Comparison of ENCODE assay signal across 18 mouse cellular contexts in genomic region chr5:149932220-149932619, GRCm38 (mm10).
DNase-seq lines count a peak whose midpoint lies in the region; ATAC-seq lines count a peak whose summit lies in the region.
"Had no signal": no experiment of that assay in that cellular context is flagged by ENCODE, and none has a peak within 500 bp of the region (broad histone marks: within the 10 kb centered on the region; RNA-seq: fewer than 3 reads in every experiment).

No protein-coding gene starts in this region.

- no peaks in the 10 kb centered on the region for H3K9me3 ChIP-seq in hindbrain, embryonic 14.5 days (ENCODE audit: control insufficient read depth, low read length)
- no peaks in the 10 kb centered on the region for H3K9me3 ChIP-seq in midbrain, embryonic 16.5 days (replicated peaks; ENCODE audit: control insufficient read depth, low read length, poor library complexity, severe bottlenecking)
- H3K9me3 ChIP-seq: heart, embryonic 12.5 days; limb, embryonic 13.5 days had no signal

- no peak overlapping the region for H3K9ac ChIP-seq in hindbrain, embryonic 14.5 days
- H3K9ac ChIP-seq in midbrain, embryonic 16.5 days (ENCODE audit: low read depth, low read length): no peak overlapping the region
- H3K9ac ChIP-seq: heart, embryonic 12.5 days; limb, embryonic 13.5 days had no signal

- peaks cover 17% of the 10 kb centered on the region for H3K4me1 ChIP-seq in hindbrain, embryonic 14.5 days (replicated peaks; ENCODE audit: control insufficient read depth, insufficient read depth, low read length)
- H3K4me1 ChIP-seq in midbrain, embryonic 16.5 days (ENCODE audit: control insufficient read depth, insufficient read depth, low read length): peaks cover 14% of the 10 kb centered on the region
- H3K4me1 ChIP-seq: heart, embryonic 12.5 days; megakaryocyte, embryonic 14.5 days had no signal

- WGBS in hindbrain, embryonic 14.5 days: 22% methylated on average over 4 of the region's 4 CpGs
- WGBS in midbrain, embryonic 16.5 days: 26% methylated on average over 4 of the region's 4 CpGs

- DNase-seq in ES-CJ7 (ENCODE audit: low read depth, low spot score): peak; percentile 10
- DNase-seq in R1 (ENCODE audit: low read depth, low spot score): peak; percentile 50
- no peak for DNase-seq in hindbrain, embryonic 14.5 days (ENCODE audit: low spot score)
- DNase-seq in thymus, adult 18-20 months: no peak
- no peak for DNase-seq in spleen, postnatal 4 days (ENCODE audit: low spot score in 2 of 2)
- DNase-seq in thymus, postnatal 25 days: no peak
- DNase-seq: adrenal gland, postnatal 14 days; cerebellum, postnatal 36 days; gastrocnemius, adult 2 months; lung, adult 2 months; right cerebral cortex, postnatal 25 days; thymus, postnatal 36 days had no signal

- H3K27ac ChIP-seq in hindbrain, embryonic 14.5 days: peak overlapping the region; percentile 47
- H3K27ac ChIP-seq in midbrain, embryonic 16.5 days (ENCODE audit: low read length): no peak overlapping the region; the same call in none of the 2 replicates
- H3K27ac ChIP-seq: gastrocnemius, adult 2 months; kidney, postnatal 0 days; limb, embryonic 13.5 days had no signal

- H3K27me3 ChIP-seq in hindbrain, embryonic 14.5 days (ENCODE audit: control insufficient read depth, insufficient read depth, low read length): no peaks in the 10 kb centered on the region
- no peaks in the 10 kb centered on the region for H3K27me3 ChIP-seq in midbrain, embryonic 16.5 days (ENCODE audit: control insufficient read depth, insufficient read depth, low read depth, low read length)
- H3K27me3 ChIP-seq: heart, embryonic 12.5 days; limb, embryonic 13.5 days; megakaryocyte, embryonic 14.5 days had no signal

- no peak for ATAC-seq in hindbrain, embryonic 14.5 days (ENCODE audit: low FRiP score)
- peak; percentile 56; the same call in 1 of the 2 replicates for ATAC-seq in midbrain, embryonic 16.5 days
- ATAC-seq: Patski had no signal

- H3K4me2 ChIP-seq in hindbrain, embryonic 14.5 days (replicated peaks): peak overlapping the region; percentile 15; the same call in 1 of the 2 replicates
- H3K4me2 ChIP-seq in midbrain, embryonic 16.5 days (ENCODE audit: low read length): no peak overlapping the region
- H3K4me2 ChIP-seq: heart, embryonic 12.5 days; limb, embryonic 13.5 days had no signal

- H3K4me3 ChIP-seq in hindbrain, embryonic 14.5 days (replicated peaks; ENCODE audit: low read length): no peak overlapping the region
- no peak overlapping the region for H3K4me3 ChIP-seq in midbrain, embryonic 16.5 days (ENCODE audit: low read depth, low read length)
- H3K4me3 ChIP-seq: gastrocnemius, adult 2 months; heart, embryonic 12.5 days; limb, embryonic 13.5 days; megakaryocyte, embryonic 14.5 days had no signal

- no peaks in the 10 kb centered on the region for H3K36me3 ChIP-seq in hindbrain, embryonic 14.5 days (replicated peaks; ENCODE audit: control insufficient read depth, insufficient read depth)
- no peaks in the 10 kb centered on the region for H3K36me3 ChIP-seq in midbrain, embryonic 16.5 days (ENCODE audit: control insufficient read depth, insufficient read depth, low read length)
- H3K36me3 ChIP-seq: heart, embryonic 12.5 days; limb, embryonic 13.5 days had no signal

Comparison
In these comparisons a context has a peak if more than half of its experiments do, and no peak if none do; other contexts are left out.
1. DNase-seq: peak in ES-CJ7 (single experiment) and R1 (single experiment); none in hindbrain, embryonic 14.5 days (single experiment), thymus, adult 18-20 months (0 of 2), spleen, postnatal 4 days (0 of 2) and thymus, postnatal 25 days (single experiment).